Mouse (Mus musculus): ENCODE data around the gene Tpi1.

Gene Tpi1

GRCm38 (mm10) chr6:124813933-124814332, at the start of gene Tpi1:
Gene Tpi1, minus strand, starts transcription at chr6:124814296.
- peak; percentile 92 for DNase-seq (ENCODE audit: low spot score)

- no peak for DNase-seq (ENCODE audit: low spot score)
Observed at GRCm38 (mm10) chr6:124863125-124863657, 49.1 kb upstream of the Tpi1 start.

GRCm38 (mm10) chr6:124862406-124863124, 48.5 kb upstream of the Tpi1 start:
- no peak for DNase-seq (ENCODE audit: low spot score)

GRCm38 (mm10) chr6:124861802-124862201, 47.7 kb upstream of the Tpi1 start:
- DNase-seq (ENCODE audit: low spot score) = no peak

GRCm38 (mm10) chr6:124861266-124861665, 47.2 kb upstream of the Tpi1 start:
- DNase-seq (ENCODE audit: low spot score) = no peak

- DNase-seq (ENCODE audit: low spot score) = no peak
Observed at GRCm38 (mm10) chr6:124860511-124860910, 46.4 kb upstream of the Tpi1 start.

- peak; percentile 90 for DNase-seq (ENCODE audit: low spot score)
Observed at GRCm38 (mm10) chr6:124859725-124860124, 45.6 kb upstream of the Tpi1 start.

- no peak for DNase-seq (ENCODE audit: low spot score)
Observed at GRCm38 (mm10) chr6:124858561-124859318, 44.6 kb upstream of the Tpi1 start.

- DNase-seq (ENCODE audit: low spot score) = no peak
Observed at GRCm38 (mm10) chr6:124857840-124858530, 43.9 kb upstream of the Tpi1 start.

GRCm38 (mm10) chr6:124856916-124857839, 43.1 kb upstream of the Tpi1 start, which contains the start of gene P3h3:
Gene P3h3, minus strand, starts transcription at chr6:124857752.
- peak; percentile 89 for DNase-seq (ENCODE audit: low spot score)

- no peak for DNase-seq (ENCODE audit: low spot score)
Observed at GRCm38 (mm10) chr6:124856321-124856720, 42.2 kb upstream of the Tpi1 start.

- DNase-seq (ENCODE audit: low spot score) = no peak
Observed at GRCm38 (mm10) chr6:124854647-124855046, 40.6 kb upstream of the Tpi1 start.

GRCm38 (mm10) chr6:124850535-124850934, 36.4 kb upstream of the Tpi1 start:
- no peak for DNase-seq (ENCODE audit: low spot score)

GRCm38 (mm10) chr6:124847305-124847704, 33.2 kb upstream of the Tpi1 start:
- peak; percentile 89 for DNase-seq (ENCODE audit: low spot score)

- peak; percentile 32 for DNase-seq (ENCODE audit: low spot score)
Observed at GRCm38 (mm10) chr6:124840241-124841167, 26.4 kb upstream of the Tpi1 start, which contains the start of gene Gnb3. Gene Gnb3, minus strand, starts transcription at chr6:124840275.

- peak; percentile 67 for DNase-seq (ENCODE audit: low spot score)
Observed at GRCm38 (mm10) chr6:124839805-124840204, 25.7 kb upstream of the Tpi1 start.

- no peak for DNase-seq (ENCODE audit: low spot score)
Observed at GRCm38 (mm10) chr6:124836411-124836810, 22.3 kb upstream of the Tpi1 start.

- DNase-seq (ENCODE audit: low spot score) = peak; percentile 68
Observed at GRCm38 (mm10) chr6:124835531-124835930, 21.4 kb upstream of the Tpi1 start.

GRCm38 (mm10) chr6:124834512-124835081, 20.5 kb upstream of the Tpi1 start:
- DNase-seq (ENCODE audit: low spot score) = no peak

GRCm38 (mm10) chr6:124831649-124832048, 17.6 kb upstream of the Tpi1 start:
- no peak for DNase-seq (ENCODE audit: low spot score)
